Mouse (Mus musculus): ENCODE results near the gene Parp3.

DNA sequence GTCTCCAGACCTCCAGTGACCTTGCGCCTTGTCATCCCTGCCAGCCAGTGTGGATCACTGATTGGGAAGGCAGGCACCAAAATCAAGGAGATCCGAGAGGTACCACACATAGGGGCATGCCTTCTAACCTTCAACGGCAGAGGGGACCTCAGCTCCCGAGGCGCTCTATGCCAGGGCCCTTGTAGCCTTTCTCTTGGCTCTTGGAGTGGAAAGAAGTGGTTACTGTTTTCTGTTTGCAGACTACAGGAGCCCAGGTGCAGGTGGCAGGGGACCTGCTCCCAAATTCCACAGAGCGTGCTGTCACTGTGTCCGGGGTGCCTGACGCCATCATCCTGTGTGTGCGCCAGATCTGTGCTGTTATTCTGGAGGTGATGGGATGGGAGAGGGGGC lies 15.7 kb downstream of the Parp3 start:
- TF ChIP-seq CTCF (IDR thresholded peaks at IDR 0.05; ENCODE audit: low read depth, low read length) (no peak), POLR2A (IDR thresholded peaks at IDR 0.05; ENCODE audit: extremely low read depth, insufficient read depth, low read length) (no peak)

Data from liver, adult 2 months (tissue).